Comparison of ENCODE assay signal across 8 mouse cellular contexts in the genomic region with DNA sequence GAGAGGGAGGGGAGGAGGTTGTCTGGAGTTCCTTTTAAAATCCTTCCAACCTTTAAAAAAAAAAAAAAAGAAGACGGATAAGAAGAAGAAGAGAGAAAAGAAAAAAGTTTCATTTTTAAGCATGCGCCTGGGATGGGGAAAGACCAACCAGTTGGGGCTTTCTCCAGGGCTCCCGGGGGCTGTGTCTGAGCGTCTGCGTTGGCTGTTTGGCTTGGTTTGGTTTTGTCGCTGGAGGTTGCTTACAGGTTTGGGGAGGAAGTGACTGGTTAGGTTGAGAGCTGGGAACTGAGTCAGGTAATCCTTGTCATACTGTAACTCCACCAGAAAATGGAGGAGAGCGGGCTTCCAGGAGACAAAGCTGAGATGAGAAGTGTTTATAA. TPM values are rescaled to one million over a fixed set of nuclear protein-coding genes. Genes with fewer than 3 reads are reported as not detected.
DNase-seq lines count a peak whose midpoint lies in the region; ATAC-seq lines count a peak whose summit lies in the region.

No protein-coding gene starts in this region.

- DNase-seq in cerebellum, postnatal 36 days, result peak; percentile 27 to 39
- DNase-seq in cerebellum, adult 8-10 months, result no peak
- DNase-seq in 3134 (ENCODE audit: extremely low read depth, insufficient read length, low spot score), result peak; percentile 51
- DNase-seq in embryo, embryonic 9.5 days (ENCODE audit: extremely low spot score), result peak; percentile 33
- DNase-seq in layer of hippocampus, postnatal 36 days, result no peak
- no peak for DNase-seq in gastrocnemius, postnatal 25 days

- peaks cover 22% of the 10 kb centered on the region for H3K4me1 ChIP-seq in hindbrain, embryonic 16.5 days (ENCODE audit: control insufficient read depth, insufficient read depth, low read depth, low read length)
- peaks cover 35% of the 10 kb centered on the region for H3K4me1 ChIP-seq in midbrain, embryonic 12.5 days

- H3K4me2 ChIP-seq in hindbrain, embryonic 16.5 days (ENCODE audit: low read length), result peak overlapping the region; percentile 69
- H3K4me2 ChIP-seq in midbrain, embryonic 12.5 days (replicated peaks), result peak overlapping the region; percentile 80

- WGBS in hindbrain, embryonic 16.5 days, result 8% methylated on average over 7 of the region's 7 CpGs
- 10% methylated on average over 7 of the region's 7 CpGs for WGBS in midbrain, embryonic 12.5 days

- H3K27ac ChIP-seq in hindbrain, embryonic 16.5 days (ENCODE audit: low read depth, low read length), result peak overlapping the region; percentile 99
- H3K27ac ChIP-seq in midbrain, embryonic 12.5 days (replicated peaks), result peak overlapping the region; percentile 98

- no peak for ATAC-seq in hindbrain, embryonic 16.5 days
- ATAC-seq in midbrain, embryonic 12.5 days (ENCODE audit: low FRiP score, low read depth), result no peak

- no peaks in the 10 kb centered on the region for H3K36me3 ChIP-seq in hindbrain, embryonic 16.5 days (ENCODE audit: control insufficient read depth, insufficient read depth, low read length)
- H3K36me3 ChIP-seq in midbrain, embryonic 12.5 days, result 0 out of 2 replicates have a peak, but pooled peaks cover 3% of the 10 kb centered on the region

- H3K9me3 ChIP-seq in hindbrain, embryonic 16.5 days (ENCODE audit: control insufficient read depth, low read length), result no peaks in the 10 kb centered on the region
- no peaks in the 10 kb centered on the region for H3K9me3 ChIP-seq in midbrain, embryonic 12.5 days

- H3K4me3 ChIP-seq in hindbrain, embryonic 16.5 days (ENCODE audit: low read length), result peak overlapping the region; percentile 79
- H3K4me3 ChIP-seq in midbrain, embryonic 12.5 days, result peak overlapping the region; percentile 86

- H3K27me3 ChIP-seq in hindbrain, embryonic 16.5 days (replicated peaks; ENCODE audit: control insufficient read depth, insufficient read depth, low read length), result no peaks in the 10 kb centered on the region
- no peaks in the 10 kb centered on the region for H3K27me3 ChIP-seq in midbrain, embryonic 12.5 days

- peak overlapping the region; percentile 92 for H3K9ac ChIP-seq in hindbrain, embryonic 16.5 days (ENCODE audit: low read depth, low read length)
- peak overlapping the region; percentile 98 for H3K9ac ChIP-seq in midbrain, embryonic 12.5 days (replicated peaks)

RNA-seq across cellular contexts. Expression of a gene that starts 4.7 kb away (rescaled TPM):
- polyA plus RNA-seq in hindbrain, embryonic 16.5 days (2015; fragmentation: Nextera tagmentation; extraction: Ambion mirVana), result 9.0 TPM in 2 replicates
- polyA plus RNA-seq in midbrain, embryonic 12.5 days (2016; fragmentation: Nextera tagmentation; extraction: Ambion mirVana), result 20.2 and 23.6 TPM in 2 replicates
- total RNA-seq in layer of hippocampus, postnatal 36 days (2021), result 10 to 100 TPM; 62.8 to 69.0 TPM
- total RNA-seq in gastrocnemius, postnatal 25 days (2021), result 10 to 100 TPM; 10.7 to 17.6 TPM

Comparison
In these comparisons a context has a peak if more than half of its experiments do, and no peak if none do; other contexts are left out.
1. DNase-seq: peak in cerebellum, postnatal 36 days (2 of 2), 3134 (single experiment) and embryo, embryonic 9.5 days (single experiment); none in cerebellum, adult 8-10 months (single experiment), layer of hippocampus, postnatal 36 days (0 of 2) and gastrocnemius, postnatal 25 days (single experiment).